Mouse (Mus musculus) kidney, embryonic 16.5 days (tissue): ENCODE data around the gene Usp32. TPM values are rescaled to one million over a fixed set of nuclear protein-coding genes. Genes with fewer than 3 reads are reported as not detected.
A peak's percentile ranks its signal among the peaks of the same experiment; 100 is the strongest.
"Not testable (repeated sequence)": the region's sequence is repeated elsewhere in the genome, so short reads cannot be mapped to it uniquely, and the experiment has no call there.

Experiments
- ATAC-seq: fragments of 200-750 bp; cut with Nextera tagmentation; 2 replicates; pipeline ENCODE4 v1.8.0; 2017; ENCODE audit warnings: moderate TSS enrichment; ENCODE audit not compliant: low FRiP score, low TSS enrichment
- H3K27ac ChIP-seq: fragments of 300-500 bp; sonication (generic); 2 replicates; pipeline ENCODE4 v1.5.1; 2014; ENCODE audit warnings: low read length
- H3K27me3 ChIP-seq: fragments of 300-500 bp; sonication (generic); 2 replicates; pipeline ENCODE4 v1.6.1; 2014; ENCODE audit warnings: low read length, control low read depth, mixed read lengths; ENCODE audit not compliant: insufficient read depth
- H3K36me3 ChIP-seq: fragments of 300-500 bp; sonication (generic); 2 replicates; pipeline ENCODE4 v1.6.1; 2014; ENCODE audit warnings: low read length, control low read depth, mixed read lengths; ENCODE audit not compliant: insufficient read depth
- H3K4me1 ChIP-seq: fragments of 300-500 bp; sonication (generic); 2 replicates; pipeline ENCODE4 v1.6.1; 2014; ENCODE audit warnings: low read length, control low read depth, mixed read lengths; ENCODE audit not compliant: insufficient read depth
- H3K4me2 ChIP-seq: fragments of 300-500 bp; sonication (generic); replicated peaks from 2 replicates; pipeline ENCODE4 v1.6.1; 2014; ENCODE audit warnings: low read depth, low read length
- H3K4me3 ChIP-seq: fragments of 300-500 bp; sonication (generic); 2 replicates; pipeline ENCODE4 v1.5.1; 2014; ENCODE audit warnings: mild to moderate bottlenecking, low read length
- H3K9ac ChIP-seq: fragments of 300-500 bp; sonication (generic); replicated peaks from 2 replicates; pipeline ENCODE4 v1.6.1; 2014; ENCODE audit warnings: low read length
- H3K9me3 ChIP-seq: fragments of 300-500 bp; sonication (generic); 2 replicates; pipeline ENCODE4 v1.6.1; 2016; ENCODE audit warnings: low read length, control low read depth
- WGBS: fragments of 180-500 bp; shearing (Covaris S2); extraction: QIAGEN DNeasy Blood & Tissue Kit; methylation state at CpG from one replicate; pipeline ENCODE4 v1.1.7; 2014; 5-methylcytosine and 5-hydroxymethylcytosine counted together
- polyA plus RNA-seq: library from polyadenylated mRNA; unstranded; fragments of >200 nt; fragmentation: Nextera tagmentation; extraction: Ambion mirVana; gene quantifications from 2 replicates; pipeline ENCODE4 v1.2.1, GENCODE M21; 2015

The Usp32 gene
- polyA plus RNA-seq, 1 experiment from 2014 or later = 3.6 TPM

DNA sequence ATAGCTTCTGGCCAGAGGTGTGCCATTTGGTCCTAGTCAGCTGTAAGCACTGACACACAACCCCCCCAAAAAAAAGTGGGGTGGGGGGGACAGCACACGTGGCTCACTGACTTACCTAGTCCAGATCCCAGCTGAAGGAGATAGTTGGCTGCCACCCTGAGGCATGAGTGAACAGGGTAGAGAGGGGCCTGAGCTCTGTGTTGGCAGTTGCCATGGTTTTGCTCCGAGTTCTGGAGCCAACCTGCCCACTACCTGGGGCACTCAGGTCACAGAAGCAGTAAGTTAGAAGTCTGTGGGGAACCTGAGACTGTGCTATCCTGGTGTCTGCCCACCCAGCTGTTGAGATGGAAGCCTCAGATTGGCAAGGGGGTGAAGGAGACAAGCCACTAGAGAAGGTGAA is 30.9 kb upstream of the Usp32 start:
- H3K9ac ChIP-seq = no peak overlapping the region
- no peak overlapping the region for H3K27ac ChIP-seq
- H3K9me3 ChIP-seq = no peaks in the 10 kb centered on the region
- no peaks in the 10 kb centered on the region for H3K27me3 ChIP-seq
- WGBS = 30% methylated on average over 2 of the region's 2 CpGs
- H3K4me2 ChIP-seq = peak overlapping the region; percentile 58; the same call in 1 of the 2 replicates
- peak; percentile 54; the same call in 1 of the 2 replicates for ATAC-seq
- no peaks in the 10 kb centered on the region for H3K36me3 ChIP-seq
- peaks cover 8% of the 10 kb centered on the region for H3K4me1 ChIP-seq
- no peak overlapping the region for H3K4me3 ChIP-seq

DNA sequence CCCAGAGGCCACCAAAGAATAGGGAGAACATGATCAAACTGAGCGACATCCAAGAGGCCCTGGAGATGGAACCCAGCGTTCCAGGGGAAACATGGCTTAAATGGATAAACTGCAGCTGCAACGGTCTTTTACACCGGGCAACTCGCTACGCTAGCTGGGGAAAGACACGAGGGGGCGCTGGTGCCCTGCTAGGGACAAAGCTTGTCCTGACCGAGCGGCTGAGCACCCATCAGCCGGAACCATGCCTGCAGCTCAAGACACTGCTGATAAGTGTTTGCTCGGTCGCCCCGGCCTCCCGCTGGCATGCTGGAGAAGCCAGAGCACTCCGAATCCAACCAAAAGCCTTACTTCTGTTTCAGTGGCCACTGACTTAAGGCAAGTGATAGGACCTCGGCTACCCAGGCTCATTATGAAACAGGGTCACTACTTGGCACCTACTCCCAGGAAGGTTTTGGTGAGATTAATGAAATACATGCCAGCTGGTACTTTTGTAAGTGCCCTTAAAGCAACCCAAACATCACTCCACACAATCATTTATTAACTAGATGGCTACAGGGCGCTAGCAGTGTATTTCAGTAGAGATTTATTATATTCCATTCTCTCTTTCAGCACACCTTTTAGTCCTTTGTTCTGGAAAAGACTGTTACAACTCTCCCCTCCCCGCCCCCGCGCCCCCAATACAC is 30.2 kb upstream of the Usp32 start, which contains the start of gene 1700125H20Rik:
TSS of gene 1700125H20Rik (plus strand) at position 347 of the 683 bp plus-strand sequence.
- WGBS = 11% methylated on average over 21 of the region's 21 CpGs
- Histone ChIP-seq H3K36me3 (no peaks in the 10 kb centered on the region), H3K27me3 (no peaks in the 10 kb centered on the region), H3K9me3 (no peaks in the 10 kb centered on the region), H3K27ac (no peak within 1 kb of the TSS), H3K4me2 (peak within 1 kb of the TSS; percentile 58), H3K4me1 (peaks cover 8% of the 10 kb centered on the region), H3K4me3 (peak within 1 kb of the TSS; percentile 39), H3K9ac (peak within 1 kb of the TSS; percentile 58)
- ATAC-seq = peak; percentile 94

DNA sequence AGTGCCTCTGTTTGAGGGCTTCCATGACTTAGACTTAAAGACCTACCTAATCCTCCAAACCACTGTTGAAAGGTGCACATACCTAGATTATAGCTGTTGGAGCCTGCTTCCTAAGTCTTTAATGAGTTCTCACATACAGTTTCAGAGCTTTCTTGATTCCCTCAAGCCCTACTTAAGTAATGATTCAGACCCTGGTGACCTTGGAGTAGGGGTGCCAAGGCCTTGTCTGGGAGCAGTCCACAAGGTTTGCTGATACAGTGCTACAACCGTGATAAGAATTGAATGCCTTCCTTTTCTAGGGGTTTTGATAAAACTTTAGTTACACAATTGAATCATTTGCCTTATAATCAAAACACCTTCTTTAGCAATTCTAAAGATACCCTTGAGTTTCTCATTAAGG is 27.5 kb upstream of the Usp32 start:
- no peaks in the 10 kb centered on the region for H3K9me3 ChIP-seq
- peaks cover 8% of the 10 kb centered on the region for H3K4me1 ChIP-seq
- ATAC-seq = no peak
- H3K9ac ChIP-seq = no peak overlapping the region
- WGBS = 71% methylated on average over 1 of the region's 1 CpGs
- no peak overlapping the region for H3K27ac ChIP-seq
- no peak overlapping the region for H3K4me2 ChIP-seq
- H3K27me3 ChIP-seq = no peaks in the 10 kb centered on the region
- H3K4me3 ChIP-seq = no peak overlapping the region
- no peaks in the 10 kb centered on the region for H3K36me3 ChIP-seq

DNA sequence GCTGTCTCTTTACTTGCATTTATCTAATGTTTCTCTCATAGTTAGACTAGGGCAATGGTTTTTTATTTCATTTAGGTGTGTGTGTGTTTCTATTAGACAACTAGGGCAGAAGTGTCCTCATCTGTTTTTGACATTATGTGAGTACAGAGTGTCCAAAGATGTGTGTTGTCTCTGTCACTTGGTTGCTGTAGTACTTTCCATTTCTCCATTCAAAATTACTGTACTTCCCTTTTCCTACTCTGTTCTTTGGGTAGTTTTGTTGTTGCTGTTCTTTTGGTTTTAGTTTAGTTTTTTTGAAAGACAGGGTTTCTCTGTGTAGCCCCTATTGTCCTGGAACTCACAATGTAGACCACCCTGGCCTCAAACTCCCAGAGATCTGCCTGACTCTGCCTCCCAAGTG is 24.4 kb upstream of the Usp32 start:
- Histone ChIP-seq H3K4me2 (no peak overlapping the region), H3K27me3 (no peaks in the 10 kb centered on the region), H3K36me3 (no peaks in the 10 kb centered on the region), H3K9me3 (no peaks in the 10 kb centered on the region), H3K27ac (no peak overlapping the region), H3K4me1 (no peaks in the 10 kb centered on the region), H3K4me3 (no peak overlapping the region), H3K9ac (no peak overlapping the region)
- ATAC-seq = no peak

DNA sequence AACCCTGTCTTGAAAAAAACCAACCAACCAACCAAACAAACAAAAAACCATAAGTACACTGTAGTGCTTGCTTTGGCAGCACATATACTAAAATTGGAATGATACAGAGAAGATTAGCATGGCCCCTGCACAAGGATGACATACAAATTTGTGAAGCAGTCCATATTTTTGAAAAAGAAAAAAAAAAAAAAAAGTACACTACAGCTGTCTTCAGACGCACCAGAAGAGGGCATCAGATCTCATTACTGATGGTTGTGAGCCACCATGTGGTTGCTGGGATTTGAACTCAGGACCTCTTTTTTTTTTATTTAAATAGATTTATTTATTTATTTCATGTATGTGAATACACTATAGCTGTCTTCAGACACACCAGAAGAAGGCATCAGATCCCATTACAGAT is 23.1 kb upstream of the Usp32 start:
- not testable (repeated sequence) for H3K27me3 ChIP-seq, H3K9me3 ChIP-seq
- WGBS = 76% methylated on average over 1 of the region's 1 CpGs

DNA sequence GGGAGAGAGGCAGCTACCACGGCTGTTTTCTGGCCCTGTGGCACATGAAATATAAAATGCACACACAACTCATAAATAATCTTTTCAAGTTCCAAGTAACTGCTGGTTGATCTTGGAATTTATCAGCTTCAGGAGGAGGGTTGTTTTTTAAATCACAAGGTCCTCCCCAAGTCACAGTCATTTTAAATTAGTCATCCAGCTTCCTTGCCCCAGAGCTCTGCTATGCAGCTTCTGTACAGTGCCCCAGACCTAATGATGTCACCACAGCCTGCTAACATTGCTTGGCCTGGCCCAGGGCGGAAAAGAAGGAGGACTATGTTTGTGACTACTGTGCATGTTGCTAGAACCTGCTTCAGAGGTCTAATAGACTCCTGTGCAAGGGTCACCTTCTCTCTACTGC is 17.3 kb upstream of the Usp32 start:
- Histone ChIP-seq H3K36me3 (no peaks in the 10 kb centered on the region), H3K4me3 (no peak overlapping the region), H3K9ac (no peak overlapping the region), H3K27me3 (no peaks in the 10 kb centered on the region), H3K9me3 (no peaks in the 10 kb centered on the region), H3K4me1 (no peaks in the 10 kb centered on the region), H3K4me2 (no peak overlapping the region), H3K27ac (no peak overlapping the region)
- no peak for ATAC-seq
- WGBS = 44% methylated on average over 2 of the region's 2 CpGs

More for the DNA sequence above, 23.1 kb upstream of the Usp32 start:
- H3K9ac ChIP-seq, H3K4me1 ChIP-seq, H3K27ac ChIP-seq, H3K36me3 ChIP-seq, H3K4me2 ChIP-seq, ATAC-seq, H3K4me3 ChIP-seq: not testable (repeated sequence)

DNA sequence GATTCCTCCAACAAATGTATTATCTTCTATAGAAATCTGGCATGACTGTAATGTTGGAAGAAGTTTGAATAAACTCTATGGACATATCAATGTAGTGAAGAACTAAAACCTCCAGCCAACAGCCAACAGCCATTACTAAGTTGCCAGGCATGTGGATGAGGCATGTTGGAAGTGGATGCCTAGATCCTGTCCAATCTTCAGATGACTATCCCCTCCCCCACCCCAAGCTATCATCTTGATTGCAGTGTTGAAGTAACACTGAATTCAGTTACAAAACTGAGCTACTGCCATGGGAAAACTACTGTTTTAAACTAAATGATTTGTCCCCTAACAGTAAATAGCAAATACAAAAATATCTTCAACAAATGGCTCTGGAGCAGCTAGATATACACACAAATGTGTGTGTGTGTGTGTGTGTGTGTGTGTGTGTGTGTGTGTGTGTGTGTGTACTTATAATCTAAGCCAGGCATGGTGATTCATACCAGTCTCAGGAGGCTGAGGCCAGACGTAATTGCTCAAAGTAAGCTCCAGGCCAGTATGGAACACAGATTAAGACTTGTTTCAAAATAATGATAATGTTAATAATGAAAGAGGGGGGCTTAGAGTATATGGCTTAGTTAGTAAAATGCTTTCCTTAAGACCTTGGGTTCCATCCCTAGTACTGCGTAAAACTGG is 12.4 kb upstream of the Usp32 start:
- Histone ChIP-seq H3K36me3 (no peaks in the 10 kb centered on the region), H3K9me3 (no peaks in the 10 kb centered on the region), H3K4me1 (no peaks in the 10 kb centered on the region), H3K27ac (no peak overlapping the region), H3K4me3 (no peak overlapping the region), H3K27me3 (no peaks in the 10 kb centered on the region), H3K9ac (no peak overlapping the region), H3K4me2 (no peak overlapping the region)
- 89% methylated on average over 2 of the region's 2 CpGs for WGBS
- ATAC-seq = no peak

DNA sequence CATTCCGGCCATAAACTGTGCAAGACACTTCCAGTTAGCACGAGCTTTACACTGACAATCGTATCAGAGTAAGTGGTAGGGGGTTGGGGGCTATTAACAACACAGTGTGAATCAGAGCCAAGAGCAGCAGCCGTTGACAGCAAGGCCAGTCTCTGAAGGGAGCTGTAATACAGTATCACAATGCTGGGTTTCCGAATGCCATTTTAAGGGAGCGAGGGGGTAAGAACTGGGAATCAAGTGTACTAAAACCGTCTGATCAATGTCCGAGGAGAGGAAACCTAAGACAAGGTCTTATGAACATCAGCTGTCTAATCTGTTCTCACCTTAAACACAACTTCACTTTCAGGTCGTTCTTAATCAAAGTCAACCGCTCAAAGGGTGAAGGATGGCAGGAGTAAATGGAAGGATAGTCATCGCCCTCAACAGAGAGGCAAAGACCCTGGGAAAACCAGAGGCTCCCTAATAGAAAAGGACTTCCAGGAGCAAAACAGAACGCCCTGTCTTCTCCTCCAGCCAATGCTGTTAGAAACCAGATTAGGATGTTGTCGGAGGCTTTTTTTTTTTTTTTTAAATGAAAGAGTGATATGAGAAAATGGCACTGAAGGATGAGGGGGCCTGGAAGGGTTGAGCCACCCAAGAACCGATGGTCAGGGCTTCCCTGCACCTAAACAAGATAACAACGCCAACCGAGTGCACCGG is 1.0 kb downstream of the Usp32 start:
- WGBS = under 1% methylated on average over 17 of the region's 17 CpGs
- no peak for ATAC-seq
- peak overlapping the region; percentile 87 for H3K4me2 ChIP-seq
- H3K9me3 ChIP-seq = no peaks in the 10 kb centered on the region
- peak overlapping the region; percentile 86 for H3K4me3 ChIP-seq
- peak overlapping the region; percentile 76 for H3K27ac ChIP-seq
- no peaks in the 10 kb centered on the region for H3K36me3 ChIP-seq
- H3K4me1 ChIP-seq = peaks cover 7% of the 10 kb centered on the region
- H3K27me3 ChIP-seq = no peaks in the 10 kb centered on the region
- peak overlapping the region; percentile 86 for H3K9ac ChIP-seq

DNA sequence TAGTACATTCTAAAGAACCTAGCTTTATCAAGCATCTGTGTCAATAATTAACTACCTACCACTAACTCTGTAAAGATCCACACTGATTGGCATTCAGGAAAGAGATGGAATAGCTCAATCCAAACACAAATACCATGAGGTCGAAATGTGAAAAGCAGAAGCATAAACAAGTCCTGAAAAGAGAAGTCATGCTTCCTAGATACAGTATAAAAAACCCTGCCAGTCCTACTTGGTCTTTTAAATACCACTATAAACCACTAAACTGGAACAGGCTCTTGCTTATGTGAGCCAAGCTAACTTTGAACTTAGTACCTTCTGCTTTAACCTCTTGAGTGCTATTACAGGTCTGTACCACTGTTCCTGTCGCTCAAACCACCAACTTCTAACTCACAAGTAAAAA is 8.4 kb downstream of the Usp32 start:
- WGBS = 63% methylated on average over 2 of the region's 2 CpGs
- Histone ChIP-seq H3K9me3 (no peaks in the 10 kb centered on the region), H3K9ac (no peak overlapping the region), H3K4me1 (0 out of 2 replicates have a peak, but pooled peaks cover 3% of the 10 kb centered on the region), H3K36me3 (no peaks in the 10 kb centered on the region), H3K4me3 (no peak overlapping the region), H3K4me2 (no peak overlapping the region), H3K27ac (0 out of 2 replicates have a peak overlapping the region, but pooled peaks have one; percentile 29), H3K27me3 (no peaks in the 10 kb centered on the region)
- ATAC-seq = no peak

DNA sequence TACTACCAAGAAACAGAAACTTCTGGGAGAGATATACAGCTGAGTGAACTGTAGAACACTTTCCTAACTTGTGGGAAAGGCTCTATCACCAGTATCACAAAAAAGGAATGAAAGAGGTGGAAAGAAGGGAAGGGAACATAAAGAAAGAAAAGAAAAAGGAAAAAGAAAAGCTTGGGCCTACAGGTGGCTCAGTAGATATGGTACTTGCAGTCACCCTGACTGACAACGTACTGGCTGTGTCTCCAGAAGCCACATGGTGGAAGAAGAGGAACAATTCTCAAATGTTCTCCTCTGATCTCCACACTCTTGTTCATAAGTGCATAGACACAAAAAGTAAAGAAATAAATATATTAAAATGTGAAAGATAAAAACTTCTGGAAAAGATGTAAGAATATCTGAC is 11.1 kb downstream of the Usp32 start:
- H3K27me3 ChIP-seq = no peaks in the 10 kb centered on the region
- no peak overlapping the region for H3K9ac ChIP-seq
- H3K9me3 ChIP-seq = no peaks in the 10 kb centered on the region
- H3K4me3 ChIP-seq = no peak overlapping the region
- no peaks in the 10 kb centered on the region for H3K36me3 ChIP-seq
- ATAC-seq = no peak
- no peak overlapping the region for H3K27ac ChIP-seq
- 0 out of 2 replicates have a peak, but pooled peaks cover 3% of the 10 kb centered on the region for H3K4me1 ChIP-seq
- H3K4me2 ChIP-seq = no peak overlapping the region
- 96% methylated on average over 1 of the region's 1 CpGs for WGBS
